Mouse (Mus musculus): ENCODE measurements at regions not wholly inside any gene's neighbourhood (a gene's known extent, or its start where the extent isn't known, plus 50 kb on each side); places are given as distances from the start of the nearest gene placed in this dataset.
A peak's percentile ranks its signal among the peaks of the same experiment; 100 is the strongest.

- H3K4me3 ChIP-seq (ENCODE audit: control insufficient read depth in 1 of 2, insufficient read depth in 1 of 2, low read depth in 2 of 2, low read length in 2 of 2): no peak overlapping the region
- H3K9me3 ChIP-seq (replicated peaks; ENCODE audit: insufficient read depth, low read length): no peaks in the 10 kb centered on the region
These were observed 1455.0 kb upstream of the Cdh6 start for GRCm38 (mm10) chr15:14628523-14628922.

GRCm38 (mm10) chr15:14606691-14607090 is 1433.2 kb upstream of the Cdh6 start:
- no peaks in the 10 kb centered on the region for H3K4me1 ChIP-seq (ENCODE audit: control insufficient read depth in 1 of 2, insufficient read depth in 2 of 2, low read length in 2 of 2)
- H3K36me3 ChIP-seq (ENCODE audit: control insufficient read depth in 1 of 2, insufficient read depth in 2 of 2, low read length in 2 of 2): no peaks in the 10 kb centered on the region
- TF ChIP-seq HCFC1 (IDR thresholded peaks at IDR 0.05; ENCODE audit: low read depth, low read length): no peak
- TF ChIP-seq MYC (IDR thresholded peaks at IDR 0.05; ENCODE audit: low read depth, low read length): no peak
- no peak for TF ChIP-seq CTCF (IDR thresholded peaks at IDR 0.05 in 2 of 3, conservative IDR thresholded peaks at IDR 0.05 in 1 of 3; ENCODE audit: control insufficient read depth in 1 of 3, insufficient read depth in 1 of 3, low read depth in 2 of 3, low read length in 3 of 3, poor library complexity in 1 of 3, severe bottlenecking in 1 of 3)
- TF ChIP-seq TCF12 (IDR thresholded peaks at IDR 0.05; ENCODE audit: low read depth, low read length): no peak
- no peak for TF ChIP-seq SMC3 (IDR thresholded peaks at IDR 0.05; ENCODE audit: low read depth, low read length)
- TF ChIP-seq KAT2A (conservative IDR thresholded peaks at IDR 0.05; ENCODE audit: low read depth, low read length): no peak
- no peak for TF ChIP-seq CHD2 (IDR thresholded peaks at IDR 0.05; ENCODE audit: low read length)
- no peak for TF ChIP-seq CHD1 (IDR thresholded peaks at IDR 0.05; ENCODE audit: low read depth, low read length)
- TF ChIP-seq USF2 (IDR thresholded peaks at IDR 0.05; ENCODE audit: borderline replicate concordance in 1 of 2, insufficient read depth in 1 of 2, low read depth in 1 of 2, low read length in 2 of 2): no peak
- no peak for TF ChIP-seq TAL1 (IDR thresholded peaks at IDR 0.05; ENCODE audit: low read length)
- TF ChIP-seq ETS1 (IDR thresholded peaks at IDR 0.05; ENCODE audit: low read depth, low read length): no peak
- TF ChIP-seq EP300 (IDR thresholded peaks at IDR 0.05; ENCODE audit: low read depth in 1 of 2, low read length in 2 of 2): no peak
- TF ChIP-seq MAX (IDR thresholded peaks at IDR 0.05; ENCODE audit: low read length): no peak
- TF ChIP-seq TBP (IDR thresholded peaks at IDR 0.05; ENCODE audit: low read depth, low read length): no peak
- no peak for TF ChIP-seq SIN3A (IDR thresholded peaks at IDR 0.05; ENCODE audit: low read length)
- TF ChIP-seq MAFK (IDR thresholded peaks at IDR 0.05; ENCODE audit: borderline replicate concordance, low read depth, low read length): no peak
- DNase-seq (ENCODE audit: low read depth, low spot score): no peak
- H3K9me3 ChIP-seq (replicated peaks; ENCODE audit: insufficient read depth, low read length): no peaks in the 10 kb centered on the region
- H3K4me3 ChIP-seq (ENCODE audit: control insufficient read depth in 1 of 2, insufficient read depth in 1 of 2, low read depth in 2 of 2, low read length in 2 of 2): no peak overlapping the region
- no peak overlapping the region for H3K27ac ChIP-seq (ENCODE audit: control insufficient read depth, low read depth, low read length)
- no peaks in the 10 kb centered on the region for H3K79me2 ChIP-seq (ENCODE audit: control insufficient read depth, insufficient read depth, low read length, poor library complexity)
- no peaks in the 10 kb centered on the region for H3K27me3 ChIP-seq (ENCODE audit: control insufficient read depth in 1 of 2, insufficient read depth in 2 of 2, low read length in 2 of 2)
- no peak overlapping the region for H3K9ac ChIP-seq (ENCODE audit: control insufficient read depth, low read depth, low read length, poor library complexity, severe bottlenecking)

More at GRCm38 (mm10) chr15:14628523-14628922, 1455.0 kb upstream of the Cdh6 start:
- DNase-seq (ENCODE audit: low read depth, low spot score): peak; percentile 81
- Histone ChIP-seq H3K9ac (ENCODE audit: control insufficient read depth, low read depth, low read length, poor library complexity, severe bottlenecking) (no peak overlapping the region), H3K27me3 (ENCODE audit: control insufficient read depth in 1 of 2, insufficient read depth in 2 of 2, low read length in 2 of 2) (no peaks in the 10 kb centered on the region), H3K36me3 (ENCODE audit: control insufficient read depth in 1 of 2, insufficient read depth in 2 of 2, low read length in 2 of 2) (peaks cover 0 to 4% of the 10 kb centered on the region in 2 experiments; a peak in 2 of 4 replicates), H3K4me1 (ENCODE audit: control insufficient read depth in 1 of 2, insufficient read depth in 2 of 2, low read length in 2 of 2) (no peaks in the 10 kb centered on the region), H3K27ac (ENCODE audit: control insufficient read depth, low read depth, low read length) (no peak overlapping the region), H3K79me2 (ENCODE audit: control insufficient read depth, insufficient read depth, low read length, poor library complexity) (no peaks in the 10 kb centered on the region)
- TF ChIP-seq ELF1 (IDR thresholded peaks at IDR 0.05; ENCODE audit: low read depth, low read length) (no peak), ZKSCAN1 (IDR thresholded peaks at IDR 0.05; ENCODE audit: low read depth, low read length) (no peak), POLR2AphosphoS5 (IDR thresholded peaks at IDR 0.05; ENCODE audit: borderline replicate concordance, low read depth, low read length) (no peak), SIN3A (IDR thresholded peaks at IDR 0.05; ENCODE audit: low read length) (no peak), CHD1 (IDR thresholded peaks at IDR 0.05; ENCODE audit: low read depth, low read length) (no peak), ZMIZ1 (IDR thresholded peaks at IDR 0.05; ENCODE audit: low read depth, low read length) (no peak), MXI1 (IDR thresholded peaks at IDR 0.05; ENCODE audit: low read depth, low read length) (no peak), BHLHE40 (IDR thresholded peaks at IDR 0.05; ENCODE audit: borderline replicate concordance, low read depth, low read length) (no peak), GABPA (IDR thresholded peaks at IDR 0.05; ENCODE audit: low read depth, low read length) (no peak), CHD2 (IDR thresholded peaks at IDR 0.05; ENCODE audit: low read length) (no peak), MYB (IDR thresholded peaks at IDR 0.05; ENCODE audit: low read depth, low read length) (no peak), NELFE (IDR thresholded peaks at IDR 0.05; ENCODE audit: low read depth, low read length) (no peak), MAX (IDR thresholded peaks at IDR 0.05; ENCODE audit: low read length) (no peak), ZNF384 (IDR thresholded peaks at IDR 0.05; ENCODE audit: low read depth, low read length) (no peak), POLR2A (IDR thresholded peaks at IDR 0.05; ENCODE audit: control insufficient read depth in 1 of 2, insufficient read depth in 1 of 2, low read depth in 1 of 2, low read length in 2 of 2, poor library complexity in 1 of 2) (no peak), TAL1 (IDR thresholded peaks at IDR 0.05; ENCODE audit: low read length) (no peak), RAD21 (IDR thresholded peaks at IDR 0.05; ENCODE audit: low read depth, low read length) (peak; percentile 99), RCOR1 (IDR thresholded peaks at IDR 0.05; ENCODE audit: low read depth, low read length) (0 out of 2 replicates have a peak, but pooled peaks have one; percentile 20), KAT2A (conservative IDR thresholded peaks at IDR 0.05; ENCODE audit: low read depth, low read length) (no peak), USF2 (IDR thresholded peaks at IDR 0.05; ENCODE audit: borderline replicate concordance in 1 of 2, insufficient read depth in 1 of 2, low read depth in 1 of 2, low read length in 2 of 2) (no peak), JUND (IDR thresholded peaks at IDR 0.05; ENCODE audit: low read depth, low read length) (no peak), SMC3 (IDR thresholded peaks at IDR 0.05; ENCODE audit: low read depth, low read length) (peak; percentile 99), CTCF (IDR thresholded peaks at IDR 0.05 in 2 of 3, conservative IDR thresholded peaks at IDR 0.05 in 1 of 3; ENCODE audit: control insufficient read depth in 1 of 3, insufficient read depth in 1 of 3, low read depth in 2 of 3, low read length in 3 of 3, poor library complexity in 1 of 3, severe bottlenecking in 1 of 3) (peak; percentile 55 to 98 (median 67)), POLR2AphosphoS2 (IDR thresholded peaks at IDR 0.05; ENCODE audit: low read length) (no peak), MYC (IDR thresholded peaks at IDR 0.05; ENCODE audit: low read depth, low read length) (no peak), MAZ (IDR thresholded peaks at IDR 0.05; ENCODE audit: low read depth, low read length) (no peak), GATA1 (IDR thresholded peaks at IDR 0.05; ENCODE audit: low read depth, low read length) (no peak), TCF12 (IDR thresholded peaks at IDR 0.05; ENCODE audit: low read depth, low read length) (no peak), MEF2A (IDR thresholded peaks at IDR 0.05; ENCODE audit: extremely low read depth, insufficient replicate concordance, low read depth, low read length, poor library complexity, severe bottlenecking) (no peak), ZC3H11A (IDR thresholded peaks at IDR 0.05; ENCODE audit: low read depth, low read length) (peak; percentile 98), ETS1 (IDR thresholded peaks at IDR 0.05; ENCODE audit: low read depth, low read length) (no peak), USF1 (IDR thresholded peaks at IDR 0.05; ENCODE audit: low read depth, low read length) (no peak), TBP (IDR thresholded peaks at IDR 0.05; ENCODE audit: low read depth, low read length) (no peak), HCFC1 (IDR thresholded peaks at IDR 0.05; ENCODE audit: low read depth, low read length) (no peak), UBTF (IDR thresholded peaks at IDR 0.05; ENCODE audit: borderline replicate concordance, insufficient read depth, low read depth, low read length) (no peak)
